ENCODE assay signal across 22 mouse cellular contexts in genomic region chr17:15093523-15093922, GRCm38 (mm10). TPM values are rescaled to one million over a fixed set of nuclear protein-coding genes. Genes with fewer than 3 reads are reported as not detected.
DNase-seq lines count a peak whose midpoint lies in the region; ATAC-seq lines count a peak whose summit lies in the region.
"Had no signal": no experiment of that assay in that cellular context is flagged by ENCODE, and none has a peak within 500 bp of the region (broad histone marks: within the 10 kb centered on the region; RNA-seq: fewer than 3 reads in every experiment).

No protein-coding gene starts in this region.

- 39% methylated on average over 3 of the region's 3 CpGs for WGBS in hindbrain, embryonic 10.5 days
- WGBS in hindbrain, embryonic 13.5 days = 38% methylated on average over 3 of the region's 3 CpGs
- 29% methylated on average over 3 of the region's 3 CpGs for WGBS in neural tube, embryonic 11.5 days
- WGBS in neural tube, embryonic 15.5 days = 30% methylated on average over 3 of the region's 3 CpGs
- 38% methylated on average over 3 of the region's 3 CpGs for WGBS in forebrain, embryonic 15.5 days
- 26% methylated on average over 3 of the region's 3 CpGs for WGBS in limb, embryonic 12.5 days

- no peak for ATAC-seq in hindbrain, embryonic 13.5 days (ENCODE audit: low FRiP score)
- peak; percentile 6; the same call in 1 of the 2 replicates for ATAC-seq in neural tube, embryonic 11.5 days (ENCODE audit: insufficient read depth, low FRiP score, low TSS enrichment)
- no peak for ATAC-seq in neural tube, embryonic 15.5 days (ENCODE audit: low FRiP score)
- ATAC-seq in forebrain, embryonic 15.5 days (replicated peaks) = 0 out of 2 replicates have a peak, but pooled peaks have one; percentile 43
- peak; percentile 77 for ATAC-seq in limb, embryonic 12.5 days (ENCODE audit: insufficient number of reproducible peaks, insufficient read depth, low FRiP score, low TSS enrichment, low read depth)
- ATAC-seq: hindbrain, postnatal 0 days; liver, postnatal 0 days had no signal

- no peaks in the 10 kb centered on the region for H3K36me3 ChIP-seq in hindbrain, embryonic 10.5 days
- H3K36me3 ChIP-seq in hindbrain, embryonic 13.5 days = no peaks in the 10 kb centered on the region
- no peaks in the 10 kb centered on the region for H3K36me3 ChIP-seq in neural tube, embryonic 11.5 days (ENCODE audit: control insufficient read depth, insufficient read depth, low read length)
- H3K36me3 ChIP-seq in neural tube, embryonic 15.5 days = no peaks in the 10 kb centered on the region
- no peaks in the 10 kb centered on the region for H3K36me3 ChIP-seq in forebrain, embryonic 15.5 days
- H3K36me3 ChIP-seq in limb, embryonic 12.5 days = no peaks in the 10 kb centered on the region
- H3K36me3 ChIP-seq: G1E; heart, embryonic 10.5 days; limb, embryonic 15.5 days had no signal

- DNase-seq in hindbrain, embryonic 10.5 days (ENCODE audit: low spot score) = no peak
- DNase-seq in neural tube, embryonic 11.5 days (ENCODE audit: low spot score) = no peak
- DNase-seq in c-Kit-positive CD71-positive TER-119-positive erythroid progenitor cells, embryonic 14.5 days (ENCODE audit: low spot score) = no peak
- no peak for DNase-seq in adrenal gland, adult (ENCODE audit: inconsistent age in 2 of 2, low spot score in 1 of 2)
- DNase-seq: adrenal gland, postnatal 14 days; cerebellum, adult 2 months; gastrocnemius, postnatal 25 days; heart, postnatal 10 days; kidney, adult 9 months; kidney, postnatal 36 days; layer of hippocampus, adult 9-11 months; liver, postnatal 0 days; thymus, postnatal 4 days had no signal

- no peak overlapping the region for H3K4me3 ChIP-seq in hindbrain, embryonic 10.5 days
- no peak overlapping the region for H3K4me3 ChIP-seq in hindbrain, embryonic 13.5 days
- H3K4me3 ChIP-seq in neural tube, embryonic 11.5 days (ENCODE audit: low read depth, low read length) = no peak overlapping the region
- no peak overlapping the region for H3K4me3 ChIP-seq in neural tube, embryonic 15.5 days (replicated peaks)
- no peak overlapping the region for H3K4me3 ChIP-seq in forebrain, embryonic 15.5 days
- no peak overlapping the region for H3K4me3 ChIP-seq in limb, embryonic 12.5 days (replicated peaks)
- H3K4me3 ChIP-seq: heart, embryonic 10.5 days; limb, embryonic 15.5 days had no signal

- H3K4me1 ChIP-seq in hindbrain, embryonic 10.5 days (replicated peaks) = peaks cover 19% of the 10 kb centered on the region
- peaks cover 18% of the 10 kb centered on the region for H3K4me1 ChIP-seq in hindbrain, embryonic 13.5 days (replicated peaks)
- no peaks in the 10 kb centered on the region for H3K4me1 ChIP-seq in neural tube, embryonic 11.5 days (ENCODE audit: control insufficient read depth, insufficient read depth, low read length)
- H3K4me1 ChIP-seq in neural tube, embryonic 15.5 days = peaks cover 7% of the 10 kb centered on the region
- H3K4me1 ChIP-seq in forebrain, embryonic 15.5 days = peaks cover 12% of the 10 kb centered on the region
- H3K4me1 ChIP-seq in limb, embryonic 12.5 days (replicated peaks) = peaks cover 10% of the 10 kb centered on the region

- peak overlapping the region; percentile 35; the same call in 1 of the 2 replicates for H3K27ac ChIP-seq in hindbrain, embryonic 10.5 days
- H3K27ac ChIP-seq in hindbrain, embryonic 13.5 days = no peak overlapping the region
- no peak overlapping the region for H3K27ac ChIP-seq in neural tube, embryonic 11.5 days (ENCODE audit: low read depth, low read length)
- no peak overlapping the region for H3K27ac ChIP-seq in neural tube, embryonic 15.5 days (replicated peaks)
- H3K27ac ChIP-seq in forebrain, embryonic 15.5 days (replicated peaks) = no peak overlapping the region
- H3K27ac ChIP-seq in limb, embryonic 12.5 days = no peak overlapping the region
- H3K27ac ChIP-seq: heart, embryonic 10.5 days; hindbrain, postnatal 0 days; limb, embryonic 15.5 days; macrophage had no signal

- no peaks in the 10 kb centered on the region for H3K9me3 ChIP-seq in hindbrain, embryonic 10.5 days
- H3K9me3 ChIP-seq in hindbrain, embryonic 13.5 days = no peaks in the 10 kb centered on the region
- no peaks in the 10 kb centered on the region for H3K9me3 ChIP-seq in neural tube, embryonic 11.5 days (ENCODE audit: control insufficient read depth, low read length)
- H3K9me3 ChIP-seq in neural tube, embryonic 15.5 days (replicated peaks) = no peaks in the 10 kb centered on the region
- no peaks in the 10 kb centered on the region for H3K9me3 ChIP-seq in forebrain, embryonic 15.5 days
- no peaks in the 10 kb centered on the region for H3K9me3 ChIP-seq in limb, embryonic 12.5 days
- H3K9me3 ChIP-seq: G1E; heart, embryonic 10.5 days; limb, embryonic 15.5 days had no signal

- H3K27me3 ChIP-seq in hindbrain, embryonic 10.5 days (ENCODE audit: insufficient read depth, poor library complexity, severe bottlenecking) = no peaks in the 10 kb centered on the region
- peaks cover 9% of the 10 kb centered on the region for H3K27me3 ChIP-seq in hindbrain, embryonic 13.5 days
- H3K27me3 ChIP-seq in neural tube, embryonic 11.5 days (ENCODE audit: control insufficient read depth, insufficient read depth, low read length) = no peaks in the 10 kb centered on the region
- no peaks in the 10 kb centered on the region; the same call in 1 of the 2 replicates for H3K27me3 ChIP-seq in neural tube, embryonic 15.5 days (replicated peaks)
- no peaks in the 10 kb centered on the region for H3K27me3 ChIP-seq in forebrain, embryonic 15.5 days
- H3K27me3 ChIP-seq in limb, embryonic 12.5 days = no peaks in the 10 kb centered on the region
- H3K27me3 ChIP-seq: limb, embryonic 15.5 days had no signal

- H3K9ac ChIP-seq in hindbrain, embryonic 13.5 days = no peak overlapping the region
- no peak overlapping the region for H3K9ac ChIP-seq in neural tube, embryonic 11.5 days (ENCODE audit: low read length)
- no peak overlapping the region for H3K9ac ChIP-seq in neural tube, embryonic 15.5 days (replicated peaks)
- H3K9ac ChIP-seq in forebrain, embryonic 15.5 days (replicated peaks) = no peak overlapping the region
- no peak overlapping the region for H3K9ac ChIP-seq in limb, embryonic 12.5 days (replicated peaks)
- H3K9ac ChIP-seq: limb, embryonic 15.5 days; liver, postnatal 0 days had no signal

- no peak overlapping the region for H3K4me2 ChIP-seq in hindbrain, embryonic 13.5 days
- H3K4me2 ChIP-seq in neural tube, embryonic 11.5 days (ENCODE audit: low read depth) = no peak overlapping the region
- H3K4me2 ChIP-seq in neural tube, embryonic 15.5 days = no peak overlapping the region
- H3K4me2 ChIP-seq in forebrain, embryonic 15.5 days (replicated peaks) = no peak overlapping the region
- no peak overlapping the region for H3K4me2 ChIP-seq in limb, embryonic 12.5 days
- H3K4me2 ChIP-seq: limb, embryonic 15.5 days had no signal

RNA-seq across cellular contexts. Expression of gene Gm3448, which starts 52.2 kb away (rescaled TPM):
- 4.1 and 4.4 TPM in 2 replicates for polyA plus RNA-seq in hindbrain, embryonic 10.5 days (2016; fragmentation: Nextera tagmentation; extraction: Ambion mirVana)
- 4.9 and 5.1 TPM in 2 replicates for polyA plus RNA-seq in hindbrain, embryonic 13.5 days (2015; fragmentation: Nextera tagmentation; extraction: Ambion mirVana)
- polyA plus RNA-seq in neural tube, embryonic 11.5 days (2014; fragmentation: Nextera tagmentation; extraction: Ambion mirVana) = 2.9 and 3.1 TPM in 2 replicates
- polyA plus RNA-seq in neural tube, embryonic 15.5 days (2015; fragmentation: Nextera tagmentation; extraction: Ambion mirVana) = 3.2 and 4.3 TPM in 2 replicates
- 5.2 and 5.5 TPM in 2 replicates for polyA plus RNA-seq in forebrain, embryonic 15.5 days (2015; fragmentation: Nextera tagmentation; extraction: Ambion mirVana)
- 3.6 and 4.2 TPM in 2 replicates for polyA plus RNA-seq in limb, embryonic 12.5 days (2016; fragmentation: Nextera tagmentation; extraction: Ambion mirVana)

RNA-seq across cellular contexts. Expression of gene Tcte3, which starts 52.2 kb away (rescaled TPM):
- 0.72 TPM in 1 of 2 replicates, not detected in the other for polyA plus RNA-seq in hindbrain, embryonic 10.5 days (2016; fragmentation: Nextera tagmentation; extraction: Ambion mirVana)
- polyA plus RNA-seq in hindbrain, embryonic 13.5 days (2015; fragmentation: Nextera tagmentation; extraction: Ambion mirVana) = 1.1 TPM in 1 of 2 replicates, not detected in the other
- polyA plus RNA-seq in neural tube, embryonic 11.5 days (2014; fragmentation: Nextera tagmentation; extraction: Ambion mirVana) = 0.49 and 1.6 TPM in 2 replicates
- polyA plus RNA-seq in neural tube, embryonic 15.5 days (2015; fragmentation: Nextera tagmentation; extraction: Ambion mirVana) = 0.68 TPM in 1 of 2 replicates, not detected in the other
- polyA plus RNA-seq in forebrain, embryonic 15.5 days (2015; fragmentation: Nextera tagmentation; extraction: Ambion mirVana) = 0.89 TPM in 1 of 2 replicates, not detected in the other
- polyA plus RNA-seq in limb, embryonic 12.5 days (2016; fragmentation: Nextera tagmentation; extraction: Ambion mirVana) = 1.4 TPM in 1 of 2 replicates, not detected in the other
- polyA plus RNA-seq: cerebellum, adult 2 months; macrophage had no signal

RNA-seq across cellular contexts. Expression of gene Ermard, which starts 52.5 kb away (rescaled TPM):
- polyA plus RNA-seq in hindbrain, embryonic 10.5 days (2016; fragmentation: Nextera tagmentation; extraction: Ambion mirVana) = 89.6 and 92.5 TPM in 2 replicates
- polyA plus RNA-seq in hindbrain, embryonic 13.5 days (2015; fragmentation: Nextera tagmentation; extraction: Ambion mirVana) = 97.6 and 104 TPM in 2 replicates
- 57.3 and 63.2 TPM in 2 replicates for polyA plus RNA-seq in neural tube, embryonic 11.5 days (2014; fragmentation: Nextera tagmentation; extraction: Ambion mirVana)
- 82.5 and 88.8 TPM in 2 replicates for polyA plus RNA-seq in neural tube, embryonic 15.5 days (2015; fragmentation: Nextera tagmentation; extraction: Ambion mirVana)
- 80.7 and 91.4 TPM in 2 replicates for polyA plus RNA-seq in forebrain, embryonic 15.5 days (2015; fragmentation: Nextera tagmentation; extraction: Ambion mirVana)
- polyA plus RNA-seq in limb, embryonic 12.5 days (2016; fragmentation: Nextera tagmentation; extraction: Ambion mirVana) = 104 and 111 TPM in 2 replicates

Comparison
In these comparisons a context has a peak if more than half of its experiments do, and no peak if none do; other contexts are left out.
1. ATAC-seq: peak in neural tube, embryonic 11.5 days (single experiment), forebrain, embryonic 15.5 days (single experiment) and limb, embryonic 12.5 days (single experiment); none in hindbrain, embryonic 13.5 days (single experiment) and neural tube, embryonic 15.5 days (single experiment).